Mouse (Mus musculus): ENCODE measurements at regions not wholly inside any gene's neighbourhood (a gene's known extent, or its start where the extent isn't known, plus 50 kb on each side); places are given as distances from the start of the nearest gene placed in this dataset.

DNA sequence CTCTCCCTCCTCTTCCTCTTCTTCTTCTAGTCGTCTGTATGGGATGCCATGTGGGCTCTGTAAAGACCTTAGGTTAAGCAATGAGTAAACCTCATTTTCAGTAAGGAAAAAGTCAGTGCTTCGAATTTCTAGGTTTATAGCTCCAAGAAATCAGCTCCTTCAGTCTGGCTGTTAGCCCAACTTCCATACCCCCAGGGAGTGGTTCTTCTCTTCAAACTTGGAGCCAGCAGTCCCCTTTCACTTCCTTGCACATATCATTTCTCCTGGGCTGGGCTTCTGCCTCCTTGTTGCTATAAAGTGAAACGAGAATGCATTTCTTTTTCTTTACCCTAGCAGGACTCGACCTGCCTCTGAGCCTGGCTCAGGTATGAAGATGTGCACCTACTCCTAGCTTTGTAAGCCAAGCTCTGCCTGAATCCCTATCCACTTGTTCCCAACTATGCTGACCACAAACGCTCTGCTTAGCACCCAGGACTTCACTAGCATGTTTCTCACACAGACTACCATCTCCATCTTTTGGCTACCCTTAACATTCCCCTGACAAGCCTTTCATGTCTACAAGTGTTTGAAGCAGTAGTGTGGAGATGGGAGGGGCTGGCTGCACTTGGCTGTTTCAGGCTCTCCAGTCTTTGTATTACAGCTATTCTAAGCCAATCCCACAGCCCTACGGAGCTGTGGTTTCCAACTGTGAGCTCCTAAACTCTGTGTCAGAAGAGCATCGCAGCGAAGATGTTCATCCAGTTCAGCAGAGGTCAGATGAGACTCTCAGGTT is 243.8 kb upstream of the Tprg start:
- in situ Hi-C loops (cut with MboI, MseI): no loop called here

GRCm38 (mm10) chr16:25044637-25045036 is 242.0 kb upstream of the Tprg start:
- in situ Hi-C loops (cut with MboI, MseI): loop anchor here in 1 of 2 experiments (5.0 kb wide), 2 partner anchors 32 to 877 kb away; no protein-coding TSS in a partner anchor

DNA sequence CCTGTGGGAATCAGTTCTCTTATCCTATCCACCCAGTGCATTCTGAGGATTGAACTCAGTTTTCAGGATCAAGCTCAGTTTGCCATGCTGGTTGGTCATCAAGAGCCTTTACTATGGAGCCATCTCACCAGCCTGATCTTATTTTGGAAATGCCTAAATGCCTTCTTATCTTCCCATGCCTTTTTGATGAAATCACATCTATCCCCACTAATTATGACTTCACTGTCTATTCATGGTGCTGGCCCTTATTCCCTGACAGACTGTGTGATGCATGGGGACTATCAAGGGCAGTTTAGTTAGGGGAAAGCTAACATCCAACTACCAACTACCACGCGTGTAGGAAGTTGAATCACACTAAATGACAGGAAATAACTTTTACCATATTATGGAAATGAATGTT is 238.9 kb upstream of the Tprg start:
- in situ Hi-C loops (cut with MboI, MseI): loop anchor here in 1 of 2 experiments (5.0 kb wide), 2 partner anchors 35 to 880 kb away; no protein-coding TSS in a partner anchor

GRCm38 (mm10) chr16:25049928-25050510 is 236.6 kb upstream of the Tprg start:
- in situ Hi-C loops (cut with MboI, MseI): loop anchor here in 1 of 2 experiments (5.0 to 25.0 kb wide), 3 partner anchors 38 to 883 kb away; no protein-coding TSS in a partner anchor

- in situ Hi-C loops (cut with MboI, MseI): loop anchor here in 1 of 2 experiments (25.0 kb wide), 1 partner anchor 414 kb away; no protein-coding TSS in a partner anchor
These were observed 235.6 kb upstream of the Tprg start for GRCm38 (mm10) chr16:25051044-25051443.

GRCm38 (mm10) chr16:25052428-25052827 is 234.2 kb upstream of the Tprg start:
- in situ Hi-C loops (cut with MboI, MseI): loop anchor here in 1 of 2 experiments (25.0 kb wide), 1 partner anchor 415 kb away; no protein-coding TSS in a partner anchor

- in situ Hi-C loops (cut with MboI, MseI): loop anchor here in 1 of 2 experiments (25.0 kb wide), 1 partner anchor 416 kb away; no protein-coding TSS in a partner anchor
These were observed 233.7 kb upstream of the Tprg start for GRCm38 (mm10) chr16:25052917-25053343.

DNA sequence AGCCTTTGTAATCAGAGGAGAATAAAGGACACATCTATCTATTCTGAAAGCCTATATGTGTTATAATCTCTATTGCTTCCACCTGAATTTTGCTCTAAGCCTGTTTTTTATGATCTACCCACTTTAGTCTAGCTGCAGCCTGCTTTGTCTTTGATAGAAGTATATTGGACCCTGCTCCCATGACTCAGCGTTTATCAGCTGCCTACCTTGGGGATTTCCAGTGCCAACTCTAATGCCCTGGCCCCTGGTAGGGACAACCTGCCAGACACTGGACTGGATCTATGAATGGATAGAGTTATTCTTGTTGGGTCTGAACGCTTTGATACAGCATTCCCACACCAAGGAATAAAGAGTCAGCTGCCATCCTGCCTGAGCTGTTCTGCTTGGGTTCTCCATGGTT is 232.3 kb upstream of the Tprg start:
- in situ Hi-C loops (cut with MboI, MseI): loop anchor here in 1 of 2 experiments (25.0 kb wide), 1 partner anchor 417 kb away; no protein-coding TSS in a partner anchor

DNA sequence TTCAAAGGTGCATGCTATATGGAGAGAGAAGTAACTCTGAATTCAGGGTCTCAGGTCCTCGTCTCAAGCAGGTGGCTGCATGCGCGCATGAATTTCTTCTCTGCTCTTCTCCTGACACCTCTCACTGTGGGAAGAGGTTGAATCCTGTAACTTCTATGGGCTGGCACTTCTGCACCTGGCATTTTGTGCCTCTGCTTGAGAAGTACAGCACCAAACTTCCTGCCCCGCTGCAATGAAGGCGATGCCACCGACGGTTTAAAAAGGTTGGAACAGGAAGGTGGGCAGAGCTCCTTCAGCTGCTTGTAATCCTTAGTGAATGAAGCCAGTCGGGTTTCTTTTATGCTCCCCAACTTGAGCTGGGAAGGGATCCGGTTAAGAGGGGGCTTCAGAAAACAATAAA is 231.2 kb upstream of the Tprg start:
- in situ Hi-C loops (cut with MboI, MseI): loop anchor here in 1 of 2 experiments (25.0 kb wide), 1 partner anchor 418 kb away; no protein-coding TSS in a partner anchor

GRCm38 (mm10) chr16:25058051-25058747 is 228.4 kb upstream of the Tprg start:
- in situ Hi-C loops (cut with MboI, MseI): loop anchor here in 1 of 2 experiments (25.0 kb wide), 1 partner anchor 421 kb away; no protein-coding TSS in a partner anchor

DNA sequence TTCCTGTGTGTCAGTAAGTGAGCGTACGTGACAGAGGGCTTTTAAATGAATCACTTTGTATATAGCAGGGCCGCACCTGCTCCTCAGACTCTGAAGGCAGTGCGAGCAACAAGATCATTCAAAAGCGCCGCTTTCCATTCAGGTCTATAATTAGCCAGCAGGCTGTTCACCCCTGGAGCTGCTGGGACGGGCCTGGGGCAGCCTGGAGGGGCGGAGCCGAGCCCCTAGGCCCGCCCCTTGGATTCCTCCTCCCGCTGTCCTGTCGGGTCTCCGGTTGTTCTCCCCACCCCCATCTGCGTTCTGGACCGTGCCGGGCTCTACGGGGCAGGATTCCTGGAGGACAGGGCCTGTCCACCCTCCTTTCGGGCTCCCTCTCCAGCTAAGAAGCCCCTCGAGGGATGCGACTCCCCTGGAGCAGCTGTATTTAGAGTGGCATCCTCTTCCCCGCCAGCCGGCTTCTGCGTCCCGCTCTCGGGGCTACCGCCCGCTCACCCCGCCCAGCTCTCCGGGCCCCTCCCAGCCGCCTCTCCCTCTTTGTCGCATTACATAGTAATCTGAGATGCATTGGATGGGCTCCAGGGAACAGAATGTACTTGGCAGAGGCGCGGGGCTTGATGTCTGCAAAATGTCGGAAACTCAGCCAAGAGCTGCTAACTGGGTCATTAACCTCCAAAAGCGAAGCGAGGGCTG is 227.7 kb upstream of the Tprg start:
- in situ Hi-C loops (cut with MboI, MseI): loop anchor here in 1 of 2 experiments (25.0 kb wide), 1 partner anchor 422 kb away; no protein-coding TSS in a partner anchor

DNA sequence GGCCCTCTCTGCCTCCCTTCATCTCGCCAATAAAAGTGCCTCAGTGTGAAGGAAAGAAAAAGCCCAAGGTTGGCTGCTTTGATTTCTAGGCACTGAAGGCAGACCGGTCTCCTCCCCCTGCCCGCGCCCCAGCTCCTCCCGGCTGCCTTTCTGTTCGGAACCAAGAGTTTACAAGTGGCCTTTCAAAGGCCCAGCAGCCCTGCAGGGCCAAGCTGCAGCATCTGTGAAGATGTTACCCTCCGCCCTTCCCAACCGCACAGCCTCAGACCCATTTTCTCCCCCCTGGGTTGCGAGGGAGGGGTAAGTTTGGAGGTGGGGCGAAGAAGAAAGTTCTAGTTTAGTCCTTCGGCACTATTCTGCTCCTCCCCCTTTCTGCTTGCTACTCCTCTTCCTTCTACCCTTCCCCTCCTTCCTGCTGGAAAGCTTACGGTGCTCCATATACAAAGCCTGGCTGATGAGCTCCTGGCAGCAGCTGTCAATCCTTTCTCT is 227.1 kb upstream of the Tprg start:
- in situ Hi-C loops (cut with MboI, MseI): loop anchor here in 1 of 2 experiments (25.0 kb wide), 1 partner anchor 422 kb away; no protein-coding TSS in a partner anchor

- in situ Hi-C loops (cut with MboI, MseI): loop anchor here (5.0 to 25.0 kb wide), 9 partner anchors 148 to 1078 kb away; no protein-coding TSS in a partner anchor
These were observed 226.4 kb upstream of the Tprg start for GRCm38 (mm10) chr16:25060266-25060665.

GRCm38 (mm10) chr16:25061631-25062030 is 225.0 kb upstream of the Tprg start:
- in situ Hi-C loops (cut with MboI, MseI): loop anchor here (5.0 to 25.0 kb wide), 9 partner anchors 149 to 1079 kb away; no protein-coding TSS in a partner anchor

DNA sequence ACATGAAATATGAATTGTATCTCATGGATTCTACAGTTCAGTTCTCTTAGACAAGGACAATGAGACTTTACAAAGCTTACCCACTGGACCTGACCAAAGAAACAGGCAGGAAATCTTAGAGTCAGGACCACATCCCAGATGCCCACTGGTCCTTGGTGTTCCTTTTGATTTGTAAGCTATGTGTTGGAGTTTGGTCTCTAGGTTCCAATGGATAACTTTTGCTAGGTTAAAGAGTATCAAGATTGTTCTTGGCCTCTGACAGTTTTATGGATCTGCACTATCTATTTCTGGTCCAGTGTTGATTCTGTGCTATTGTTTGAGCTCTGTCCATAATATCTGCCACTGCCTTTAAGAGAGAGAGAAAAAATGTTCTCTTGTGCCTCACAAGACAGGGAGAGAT is 222.6 kb upstream of the Tprg start:
- in situ Hi-C loops (cut with MboI, MseI): loop anchor here (5.0 to 25.0 kb wide), 9 partner anchors 152 to 1082 kb away; no protein-coding TSS in a partner anchor

DNA sequence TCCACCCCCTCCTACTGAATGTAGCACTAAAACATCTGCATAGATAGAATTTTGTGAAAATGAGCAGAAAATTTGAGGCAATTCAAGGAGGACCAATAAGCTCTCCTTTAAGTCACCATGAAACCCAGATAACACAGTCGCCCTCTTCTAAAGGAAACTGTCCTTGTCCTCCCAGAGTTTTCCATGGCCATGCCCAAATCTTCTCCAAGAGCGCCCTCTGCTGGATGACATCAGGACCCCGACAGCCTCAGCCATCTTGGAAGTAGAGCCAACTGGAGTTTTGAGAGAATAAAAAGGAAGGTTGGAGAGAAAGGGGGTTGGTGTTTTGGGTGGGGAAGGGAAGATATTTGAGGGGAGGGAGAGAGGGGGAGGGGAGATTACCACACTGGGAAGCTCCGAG is 222.1 kb upstream of the Tprg start:
- in situ Hi-C loops (cut with MboI, MseI): loop anchor here (5.0 to 25.0 kb wide), 9 partner anchors 152 to 1082 kb away; no protein-coding TSS in a partner anchor

GRCm38 (mm10) chr16:25066822-25067221 is 219.8 kb upstream of the Tprg start:
- in situ Hi-C loops (cut with MboI, MseI): loop anchor here (5.0 to 25.0 kb wide), 5 partner anchors 95 to 902 kb away; no protein-coding TSS in a partner anchor

DNA sequence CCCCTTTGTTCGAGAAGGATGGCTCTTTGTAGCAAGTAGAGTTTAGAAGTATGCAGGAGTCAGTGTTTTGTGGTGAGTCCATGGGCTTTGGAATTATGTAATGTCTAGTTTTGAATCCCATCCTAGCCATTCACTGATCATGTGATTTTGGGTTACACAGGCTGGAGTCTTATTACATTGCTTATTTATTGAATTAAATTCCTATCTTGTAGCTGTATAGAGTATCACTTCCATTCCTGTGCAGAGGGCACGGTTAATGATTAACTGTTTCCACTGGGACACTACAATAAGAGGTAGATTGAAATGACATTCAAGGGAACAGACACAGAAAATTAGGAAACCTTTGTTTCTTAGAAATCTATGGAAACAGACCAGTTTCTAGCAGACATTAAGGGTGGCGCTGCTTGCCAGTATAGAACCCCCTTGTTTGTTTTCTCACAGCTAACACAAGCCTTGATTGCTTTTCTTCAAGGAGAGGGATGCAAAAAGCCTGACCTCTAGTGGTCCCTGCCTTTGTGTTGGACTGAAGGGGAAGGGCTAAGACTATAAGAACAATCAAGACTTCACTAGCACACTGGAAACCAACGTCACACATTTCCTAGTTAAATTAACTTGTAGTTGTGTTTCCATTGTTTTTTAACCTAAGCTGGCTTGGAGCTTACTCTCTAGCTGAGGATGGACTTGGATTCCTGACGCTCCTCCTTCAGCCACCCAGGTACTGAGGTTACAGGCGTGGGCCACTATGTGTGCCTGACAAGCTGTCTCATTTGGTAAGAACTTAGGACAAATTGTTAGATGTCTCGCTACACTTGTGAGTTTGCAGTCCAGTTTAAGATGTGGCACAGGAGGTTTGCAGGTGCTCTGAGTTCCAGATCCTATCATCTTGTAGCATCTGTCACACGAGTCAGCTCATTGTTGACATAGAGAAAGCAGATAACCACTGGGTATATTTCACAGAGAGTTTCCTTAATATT is 219.1 kb upstream of the Tprg start:
- in situ Hi-C loops (cut with MboI, MseI): loop anchor here (5.0 to 25.0 kb wide), 5 partner anchors 95 to 903 kb away; no protein-coding TSS in a partner anchor

DNA sequence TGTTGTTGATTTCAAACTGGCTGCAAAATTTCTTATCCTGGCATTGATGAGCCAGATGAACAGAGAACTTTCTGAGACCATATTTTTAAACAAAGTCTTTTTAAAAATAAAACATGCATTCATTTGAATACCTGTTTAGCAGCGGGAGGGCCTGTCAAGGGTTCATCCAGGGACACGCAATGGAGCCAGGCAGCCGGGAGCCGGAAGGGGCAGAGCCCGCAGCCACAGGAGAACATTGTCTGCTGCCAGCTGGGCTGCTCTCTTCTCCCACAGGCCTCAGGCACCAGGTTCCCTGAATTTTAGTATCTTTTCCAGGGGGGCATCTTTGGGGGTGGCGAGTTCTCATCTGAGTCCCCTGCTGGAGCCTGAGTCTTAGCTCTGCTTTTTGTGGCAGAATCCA is 205.8 kb upstream of the Tprg start:
- in situ Hi-C loops (cut with MboI, MseI): no loop called here
